Mouse (Mus musculus): ENCODE results near the gene Pde11a.

Pde11a gene

DNA sequence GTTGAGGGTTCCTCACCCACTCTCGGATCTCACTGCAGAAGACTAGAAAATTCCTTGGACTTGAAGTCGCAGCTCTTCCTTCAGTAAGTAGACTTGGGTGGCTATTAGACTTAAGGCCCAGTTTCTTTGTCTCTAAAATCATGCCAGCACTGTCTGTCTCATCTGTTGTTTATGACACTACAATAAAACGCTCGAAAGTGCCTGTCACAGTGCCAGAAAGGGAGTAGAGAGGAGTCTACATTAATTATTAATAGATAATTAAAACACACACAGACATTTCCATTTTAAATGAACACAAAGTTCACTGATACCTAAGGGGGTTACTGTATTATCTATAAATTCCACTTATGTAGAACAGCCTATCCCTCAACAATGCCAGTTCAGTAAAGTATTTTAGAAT lies 287.7 kb downstream of the Pde11a start:
- peak in 1 of 2 experiments; percentile 48 for DNase-seq

DNA sequence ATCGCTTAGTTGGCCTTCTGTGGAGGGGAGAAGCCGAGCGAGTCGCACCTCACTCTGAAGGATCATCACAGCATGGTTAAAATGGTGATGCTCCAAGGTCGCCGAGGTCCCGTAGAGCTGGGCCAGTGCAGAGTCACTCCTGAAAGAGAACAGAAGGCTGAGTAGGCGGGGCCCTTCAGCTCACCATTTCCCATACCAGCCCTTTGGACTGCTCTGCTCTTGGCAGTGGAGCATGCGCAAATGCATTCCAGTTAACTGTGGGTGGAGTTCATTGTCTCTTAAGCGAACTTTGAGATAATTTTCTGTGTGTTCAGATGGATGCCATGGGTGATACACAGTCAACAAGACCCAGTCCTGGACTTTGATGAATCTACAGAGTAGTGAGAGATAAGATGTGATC lies 288.5 kb downstream of the Pde11a start:
- DNase-seq, result peak in 1 of 2 experiments; percentile 59

DNA sequence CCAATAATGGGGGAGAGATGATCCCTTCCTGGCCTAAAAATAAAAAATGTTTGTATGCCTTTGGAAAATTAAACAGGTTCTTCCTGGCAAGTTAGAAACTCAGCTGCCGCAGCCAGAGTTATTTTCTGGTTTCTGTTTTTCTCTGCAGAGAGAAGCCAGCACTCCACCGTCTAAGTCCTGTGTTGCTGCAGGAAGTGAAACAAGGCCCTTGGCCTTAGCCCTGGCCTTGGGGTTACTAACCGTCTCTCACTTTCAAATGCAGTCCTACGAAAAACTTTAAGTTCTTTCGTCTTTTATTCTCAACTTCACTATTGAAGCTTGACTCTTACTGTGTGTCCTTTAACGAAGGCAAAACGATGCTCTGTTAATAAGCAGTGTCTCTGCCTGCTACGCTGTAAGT lies 289.0 kb downstream of the Pde11a start:
- no peak for DNase-seq

DNA sequence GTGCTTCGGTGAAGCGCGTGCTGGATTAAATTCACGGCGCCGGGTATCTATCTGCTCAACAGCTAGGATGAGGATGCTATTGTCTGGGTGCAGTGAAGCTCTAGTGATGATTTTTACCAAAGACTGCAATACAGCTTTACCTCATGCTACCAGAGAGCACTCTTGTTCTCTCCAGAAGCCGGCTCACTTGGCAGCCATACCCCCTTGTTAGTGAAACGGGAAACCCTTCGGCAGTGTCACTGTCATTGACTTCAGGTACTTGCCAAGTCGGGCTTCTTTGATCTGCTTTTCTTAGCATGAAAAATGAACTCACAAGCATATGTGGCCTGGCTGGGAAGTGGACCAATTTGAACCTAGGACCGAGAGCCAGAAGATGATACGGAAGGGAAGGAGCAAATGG lies 290.8 kb downstream of the Pde11a start:
- DNase-seq, result no peak

DNA sequence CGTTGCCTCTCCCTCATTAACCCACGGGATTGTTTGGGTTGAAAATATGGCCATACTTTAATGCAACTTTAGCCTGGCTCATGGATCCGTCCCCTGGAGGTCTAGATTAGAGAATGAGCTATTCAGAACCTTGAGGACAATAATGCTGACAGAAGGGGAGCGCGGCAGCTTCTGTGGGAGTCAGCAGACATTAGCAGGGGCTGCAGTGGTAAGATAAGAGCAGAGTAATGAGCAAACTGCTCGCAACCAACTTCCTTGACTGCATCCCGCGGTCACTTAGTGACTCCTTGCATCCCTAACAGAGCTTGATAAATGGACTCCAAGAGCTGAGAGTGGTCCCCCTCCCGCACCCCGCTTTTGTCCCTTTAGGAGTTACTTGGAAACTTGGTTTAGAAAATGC lies 296.4 kb downstream of the Pde11a start:
- DNase-seq, result no peak

DNA sequence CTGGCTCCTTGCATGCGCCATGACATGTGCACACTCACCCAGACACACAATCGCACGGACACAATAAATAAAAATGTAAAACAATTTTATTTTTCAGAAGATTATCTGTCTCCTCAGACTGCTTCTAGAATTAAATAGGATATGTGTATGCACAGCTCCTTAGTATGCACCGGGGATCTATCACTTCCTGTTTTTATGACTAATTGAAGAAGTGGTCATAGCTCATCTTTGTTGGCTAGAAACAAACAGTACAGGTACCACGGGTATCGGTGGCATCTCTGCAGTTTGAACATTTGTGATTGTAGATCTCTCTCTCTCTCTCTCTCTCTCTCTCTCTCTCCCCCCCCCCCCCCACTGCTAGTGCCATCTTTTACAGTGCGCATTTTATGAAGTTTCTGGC lies 298.5 kb downstream of the Pde11a start:
- DNase-seq, result no peak

DNA sequence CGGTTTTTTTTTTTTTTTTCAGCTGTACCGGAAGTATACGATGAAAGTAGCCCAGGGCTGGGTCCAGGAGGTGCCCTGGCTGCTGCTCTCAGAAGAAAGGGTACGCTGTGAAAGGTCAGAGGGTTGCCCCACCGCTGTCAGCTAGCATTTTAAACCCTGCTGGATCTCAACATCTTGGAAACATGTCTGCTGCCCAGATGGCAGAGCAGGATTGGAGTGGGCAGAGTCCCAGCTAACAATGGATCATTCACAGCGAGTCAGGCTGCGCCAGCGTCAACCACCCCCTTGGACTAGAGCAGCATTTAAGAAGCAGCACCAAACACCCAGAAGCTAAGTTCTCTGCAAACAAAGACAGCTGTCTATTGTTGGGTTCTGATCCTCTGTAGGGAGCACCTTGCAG lies 308.5 kb downstream of the Pde11a start:
- DNase-seq, result peak in 1 of 2 experiments; percentile 14

DNA sequence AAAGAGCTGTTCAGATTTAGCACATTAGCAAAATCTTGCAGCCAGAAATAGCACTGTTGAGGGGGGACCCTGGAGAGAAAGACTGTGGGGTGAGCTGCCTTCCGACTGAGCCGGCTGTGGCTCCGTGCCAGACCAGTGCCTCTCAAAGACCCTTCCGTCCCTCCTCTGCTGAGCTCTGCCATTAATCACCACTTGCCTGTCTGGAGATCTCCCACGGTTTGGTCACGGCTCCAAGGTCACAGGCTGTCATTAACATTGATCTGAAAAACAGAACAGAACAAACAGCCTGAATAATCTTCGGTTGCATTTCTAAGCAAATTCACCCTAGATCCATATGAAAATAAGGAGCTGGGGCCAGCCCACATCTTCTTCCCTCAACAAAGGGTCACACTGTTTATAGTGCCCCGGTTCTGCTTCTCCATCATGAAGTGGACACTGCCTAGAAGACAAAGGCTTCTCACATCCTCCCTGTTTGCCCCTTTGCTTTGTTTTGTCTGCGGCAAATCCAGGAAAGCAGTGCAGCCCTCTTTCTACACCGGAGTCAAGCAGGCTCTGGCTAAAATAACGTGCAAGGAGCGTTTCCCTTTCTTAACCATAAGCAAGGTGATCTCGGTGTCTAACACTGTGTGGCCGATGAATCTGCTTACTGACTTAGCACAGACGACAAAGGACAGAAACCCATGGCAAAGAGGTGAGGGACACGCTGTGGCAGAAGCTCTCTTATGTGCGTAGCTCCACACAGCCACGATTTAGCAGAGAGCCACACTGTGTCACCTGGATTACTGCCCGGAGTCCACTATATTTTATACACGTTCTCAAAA lies 309.3 kb downstream of the Pde11a start:
- DNase-seq, result peak; percentile 72 to 82

DNA sequence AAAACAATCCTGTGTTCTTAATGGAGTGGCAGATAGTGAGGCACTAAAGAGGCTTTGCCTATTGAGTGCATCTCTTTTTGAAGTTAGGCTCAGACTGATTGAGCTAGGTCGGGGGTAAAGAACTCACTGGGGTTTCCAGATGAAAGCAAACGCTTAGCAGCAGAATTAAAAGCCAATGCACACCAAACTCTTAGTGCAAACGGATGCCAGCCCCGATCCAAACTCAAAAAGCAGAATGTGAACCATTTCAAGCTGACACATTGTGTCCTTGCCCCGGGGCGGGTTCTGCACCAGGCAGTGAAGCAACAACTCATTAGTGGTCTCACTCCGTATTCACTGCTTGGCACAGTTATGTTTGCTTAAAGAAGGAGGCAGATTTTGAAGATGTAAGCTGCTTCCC lies 321.7 kb downstream of the Pde11a start:
- peak in 1 of 2 experiments; percentile 36 for DNase-seq

DNA sequence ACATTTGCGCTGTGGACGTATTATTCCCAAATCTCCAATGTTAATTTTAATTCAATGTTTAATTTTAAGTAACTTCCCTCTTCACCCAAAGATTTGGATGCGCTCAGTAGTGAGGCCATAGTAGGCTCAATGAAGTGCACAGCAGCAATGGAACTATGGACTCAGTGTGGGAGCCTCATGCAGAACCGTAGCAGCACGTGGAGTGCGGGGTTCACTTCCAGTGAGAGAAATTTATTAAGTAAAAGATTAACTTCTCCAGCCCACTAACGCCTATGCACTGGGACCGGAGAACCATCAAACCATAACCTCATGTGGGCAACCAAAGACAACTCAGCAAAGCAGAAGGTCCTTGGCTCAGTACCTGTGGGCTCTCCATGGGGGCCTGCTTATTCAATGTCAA lies 322.4 kb downstream of the Pde11a start:
- DNase-seq, result peak in 1 of 2 experiments; percentile 50

DNA sequence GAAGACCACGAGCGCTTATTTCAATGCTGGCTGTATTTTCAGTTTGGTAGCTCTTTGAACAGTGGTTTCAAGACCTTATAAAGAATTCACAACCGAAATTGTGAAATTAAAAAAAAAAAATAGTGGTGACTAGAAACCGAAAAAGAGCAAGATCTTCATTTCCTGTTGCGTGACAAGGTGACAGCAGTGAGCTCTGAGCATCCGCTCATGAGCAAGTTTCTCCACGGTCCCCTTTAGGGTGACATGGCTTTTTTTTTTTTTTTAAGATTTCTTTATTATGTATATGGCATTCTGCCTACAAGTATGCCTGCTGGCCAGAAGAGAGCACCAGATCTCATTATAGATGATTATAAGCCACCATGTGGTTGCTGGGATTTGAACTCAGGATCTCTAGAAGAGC lies 323.1 kb downstream of the Pde11a start:
- DNase-seq, result no peak

DNA sequence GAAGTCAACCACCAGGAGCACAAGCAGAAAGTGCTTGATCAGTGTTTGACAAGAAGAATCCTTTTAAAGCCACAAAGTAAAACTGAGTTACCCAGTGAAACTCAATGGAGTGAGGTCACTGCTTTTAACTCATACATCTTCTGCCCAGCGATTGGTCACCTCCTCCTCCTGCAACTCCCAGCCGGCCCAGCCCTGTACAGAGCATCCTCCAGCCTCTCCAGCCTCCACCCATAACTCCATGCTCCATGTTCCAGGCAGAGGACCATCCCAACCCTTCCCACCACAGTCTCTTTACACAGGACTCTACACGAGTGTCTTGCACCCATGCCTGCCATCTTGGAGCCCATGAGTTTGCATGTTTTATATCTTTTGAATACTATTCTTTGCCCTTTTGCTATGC lies 323.9 kb downstream of the Pde11a start:
- no peak for DNase-seq

DNA sequence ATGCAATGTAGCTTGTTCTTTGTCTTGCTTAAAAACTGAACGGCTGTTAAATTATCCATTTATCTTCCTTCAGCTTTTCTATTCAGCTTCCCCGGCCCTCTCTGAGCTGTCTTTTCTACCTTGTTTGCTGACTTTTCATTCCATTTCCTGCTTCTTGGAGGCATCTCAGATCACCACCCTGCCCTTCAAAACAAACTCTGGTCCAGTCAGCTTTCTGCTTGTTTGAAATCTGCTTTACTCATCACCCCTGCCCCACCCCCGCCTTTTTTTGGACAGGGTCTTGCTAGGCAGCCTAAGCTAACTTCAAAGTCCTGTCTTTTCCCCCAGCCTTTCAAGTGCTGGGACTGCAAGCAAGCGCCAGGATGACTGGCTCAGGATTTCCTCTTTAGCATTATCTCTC lies 332.4 kb downstream of the Pde11a start:
- DNase-seq, result no peak

DNA sequence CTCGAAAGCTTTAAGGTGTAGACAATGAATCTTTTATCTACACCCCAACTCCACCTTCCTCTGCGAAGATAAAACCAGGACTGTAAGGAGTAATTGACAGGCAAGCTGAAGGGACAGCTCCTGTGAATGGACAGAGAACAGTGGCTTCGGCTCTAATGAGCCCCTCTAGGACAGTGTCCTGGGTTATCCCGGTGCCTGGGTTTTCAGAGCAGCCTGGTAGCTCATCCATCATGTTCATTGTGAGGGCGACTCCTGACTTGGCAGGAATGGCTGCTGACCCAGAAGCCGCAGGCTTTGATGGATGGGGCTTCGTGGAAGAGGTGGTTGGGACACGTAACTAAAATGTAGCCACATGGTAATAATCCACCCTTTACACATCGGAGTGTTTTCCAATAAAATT lies 335.7 kb downstream of the Pde11a start:
- no peak for DNase-seq

DNA sequence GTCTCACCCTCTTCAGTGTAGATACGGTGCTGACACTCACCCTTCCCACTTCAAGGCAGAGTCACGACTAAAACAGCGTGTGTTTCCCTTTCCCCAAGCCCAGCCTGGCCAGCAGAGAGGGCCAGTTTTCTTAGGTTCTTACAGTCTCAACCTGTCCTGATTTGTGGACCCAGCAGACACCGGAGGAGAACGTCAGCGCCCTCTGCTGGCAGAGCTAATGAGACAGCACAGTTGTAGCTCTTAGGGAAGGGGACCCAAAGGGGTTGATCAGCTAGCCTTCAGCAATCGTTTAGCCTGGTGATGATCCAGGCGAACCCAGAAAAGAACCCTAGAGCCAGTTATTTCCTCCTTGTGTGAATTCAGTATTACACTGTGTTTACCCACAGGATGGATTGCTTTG lies 337.2 kb downstream of the Pde11a start:
- DNase-seq, result peak; percentile 84 to 85

DNA sequence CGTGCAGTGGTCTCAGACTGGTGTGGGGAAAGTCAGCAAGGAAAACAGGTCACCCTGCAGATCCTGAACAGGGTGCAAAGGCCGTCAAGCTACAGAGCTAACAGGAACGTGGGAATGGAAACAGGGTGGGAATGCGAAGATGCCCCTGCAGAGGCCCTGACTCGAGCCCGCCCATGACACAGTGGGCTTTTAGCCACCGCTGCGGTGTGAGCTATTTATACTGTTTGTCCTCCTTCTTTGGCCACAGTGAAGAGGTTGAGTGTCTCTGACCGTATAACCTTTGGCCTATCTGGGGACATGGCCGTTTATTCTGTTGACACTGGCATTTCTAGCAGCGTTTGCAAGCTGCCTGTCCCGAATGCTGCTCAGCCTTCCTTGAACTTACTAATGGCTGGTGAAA lies 338.9 kb downstream of the Pde11a start:
- DNase-seq, result peak in 1 of 2 experiments; percentile 45

DNA sequence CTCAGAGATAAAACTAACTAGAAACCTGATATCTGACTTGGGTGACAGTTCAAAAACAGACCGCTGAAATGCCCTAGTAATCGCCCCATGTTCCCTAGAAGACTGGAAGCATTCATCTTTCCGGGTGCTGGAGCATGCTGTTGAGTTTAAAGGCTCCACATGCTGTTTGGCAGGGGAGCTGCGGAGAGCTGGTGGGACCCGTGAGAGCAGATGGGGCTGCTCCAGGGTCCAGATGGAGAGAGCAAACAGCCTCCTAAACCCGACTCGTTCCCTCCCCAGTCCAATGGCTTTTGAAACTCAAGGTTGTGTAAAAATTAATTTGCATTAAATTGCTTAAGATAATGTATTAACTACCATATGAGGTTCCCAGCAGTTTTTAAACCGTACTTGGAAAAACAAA lies 339.9 kb downstream of the Pde11a start:
- DNase-seq, result peak; percentile 35 to 54

DNA sequence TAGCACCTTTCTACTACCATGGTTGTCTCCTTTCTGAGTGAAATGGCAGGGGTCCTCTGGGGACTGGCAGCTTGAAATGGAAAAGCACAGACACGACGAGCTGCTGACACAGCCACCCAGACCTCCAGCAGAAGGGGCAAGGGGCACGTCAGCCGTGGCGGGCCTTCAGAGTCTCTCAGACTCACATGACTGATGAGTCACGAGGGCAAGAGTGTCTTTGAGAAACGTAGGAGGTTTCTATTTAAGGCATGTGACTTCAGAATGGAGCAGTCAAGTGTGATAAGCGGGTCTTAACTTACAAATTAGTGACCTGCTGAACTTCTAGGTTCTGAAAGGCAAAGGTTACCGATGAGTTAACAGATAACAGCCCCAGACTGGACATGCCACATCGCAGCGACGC lies 340.8 kb downstream of the Pde11a start:
- DNase-seq, result peak; percentile 33 to 57

DNA sequence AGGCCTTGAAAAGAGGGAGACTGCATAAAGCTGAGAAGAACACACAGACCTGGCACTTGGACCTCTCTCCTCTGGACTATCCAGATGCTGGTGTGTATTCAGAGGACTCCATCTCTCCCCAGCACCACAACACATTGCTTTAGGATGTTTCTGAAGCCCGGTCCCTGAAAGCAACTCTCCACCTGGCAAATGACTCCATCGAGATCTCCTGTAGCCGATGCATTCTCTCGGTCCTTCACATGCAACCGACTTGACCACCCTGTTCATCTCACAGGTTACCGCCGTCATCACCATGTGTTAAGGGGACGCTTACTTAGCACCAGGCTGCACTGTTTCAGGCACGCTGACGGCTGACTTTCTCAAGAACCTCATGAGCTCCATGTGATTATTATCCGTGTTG lies 343.7 kb downstream of the Pde11a start:
- DNase-seq, result no peak

DNA sequence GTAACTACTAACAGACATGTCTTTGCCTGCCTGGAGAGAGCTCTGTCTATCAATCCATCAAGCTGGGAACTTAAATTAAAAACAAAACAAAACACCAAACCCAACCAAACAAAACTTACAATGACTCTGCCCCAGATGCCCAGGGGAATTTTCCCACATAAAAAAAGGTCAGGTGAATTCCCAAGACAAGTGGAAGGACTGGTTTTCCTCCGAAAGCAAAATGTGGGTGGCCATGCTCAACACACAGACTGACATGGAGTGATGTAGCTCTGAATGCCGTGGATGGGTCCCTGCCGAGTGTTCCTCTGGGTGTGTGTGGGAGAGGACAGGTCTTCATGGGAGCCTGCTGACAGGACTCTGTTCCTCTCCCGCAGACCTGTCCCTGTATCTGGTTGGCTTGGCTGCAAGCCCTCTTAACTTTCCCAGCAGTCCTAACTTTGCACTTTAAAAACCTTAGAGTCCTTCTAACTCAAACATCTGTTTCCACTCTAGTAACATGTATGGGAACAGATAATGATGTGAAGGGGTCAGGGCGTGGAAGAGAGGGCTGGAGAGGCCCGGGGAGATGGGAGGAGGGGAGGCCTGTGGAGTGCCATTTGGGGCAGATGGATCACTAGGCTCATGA lies 346.9 kb downstream of the Pde11a start:
- DNase-seq, result no peak

DNA sequence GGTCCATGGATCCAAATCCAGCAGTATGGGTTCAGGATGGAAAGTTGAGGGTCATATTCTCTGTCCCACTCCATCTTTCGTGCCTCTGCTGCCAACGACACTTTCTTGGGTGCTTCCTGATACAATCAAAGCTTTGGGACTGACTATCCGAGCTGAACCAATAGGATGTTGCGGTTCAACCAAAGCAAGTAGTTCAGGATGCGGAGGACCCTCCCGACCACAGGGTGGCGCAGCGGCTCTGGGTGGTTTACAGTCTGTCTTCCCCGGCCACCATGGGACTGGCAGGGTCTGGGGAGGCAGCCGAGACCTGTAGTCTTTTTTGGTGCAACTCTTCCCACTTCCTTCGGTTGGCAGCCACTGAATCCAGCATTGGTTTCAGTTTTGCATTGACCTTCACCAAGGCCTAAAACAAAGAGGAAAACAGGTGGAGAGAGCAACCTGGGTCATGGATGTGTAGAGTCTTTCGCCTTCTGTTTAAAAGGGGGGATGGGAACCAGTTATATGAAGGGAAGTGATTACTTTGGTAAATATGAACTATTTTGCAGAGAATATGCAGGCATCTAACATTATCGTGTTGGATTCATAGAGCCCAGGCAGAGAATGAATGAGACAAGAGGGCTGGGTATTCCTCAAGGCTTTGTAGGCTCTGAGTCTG lies 347.6 kb downstream of the Pde11a start:
- peak; percentile 81 to 86 for DNase-seq

DNA sequence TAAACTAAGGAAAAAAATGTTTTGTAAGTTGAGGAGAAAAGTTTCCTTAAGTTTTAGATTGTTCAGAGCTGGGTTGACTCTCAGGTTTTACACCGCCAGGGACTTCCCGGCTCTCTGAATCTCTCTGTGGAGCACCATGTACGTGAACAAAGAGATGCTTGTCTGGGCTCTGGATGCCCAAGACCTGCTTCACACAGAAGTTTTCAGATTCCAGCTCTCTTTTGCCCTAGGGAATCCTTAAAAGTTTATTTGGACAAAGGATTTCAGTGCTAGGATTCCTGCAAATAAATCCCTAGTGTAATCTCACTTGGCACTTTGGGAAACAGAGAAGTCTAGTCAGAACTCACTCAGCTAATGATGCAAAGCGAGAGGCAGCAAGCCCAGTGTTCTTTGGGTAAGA lies 348.9 kb downstream of the Pde11a start:
- DNase-seq, result no peak

DNA sequence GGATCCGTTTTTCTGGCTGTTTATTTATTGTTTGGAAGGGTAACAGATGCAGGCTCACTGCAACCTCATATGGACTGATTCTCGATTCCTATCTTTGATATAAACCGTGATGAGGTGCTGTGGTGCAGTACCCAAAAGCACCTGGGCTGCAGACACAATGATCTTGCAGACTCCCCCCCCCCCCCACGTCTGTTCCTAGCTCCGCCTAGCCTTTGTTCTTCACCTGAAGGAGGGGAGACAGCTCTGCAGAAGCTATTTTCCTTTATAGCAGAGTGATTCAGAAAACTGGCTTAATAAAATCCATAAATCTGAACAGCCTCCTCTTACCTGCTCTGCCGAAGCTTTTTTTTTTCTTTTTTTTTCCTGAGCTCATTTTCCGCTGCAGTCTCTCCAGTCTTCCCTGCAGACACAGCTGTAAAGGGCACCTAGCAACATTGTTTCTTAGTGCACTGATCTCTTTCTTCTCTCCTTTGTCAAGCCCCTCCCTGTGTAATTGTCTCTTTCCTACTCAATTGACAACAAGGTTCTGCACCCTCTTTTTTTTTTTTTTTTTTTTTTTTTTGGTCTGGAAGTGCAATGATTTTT lies 349.7 kb downstream of the Pde11a start:
- DNase-seq, result no peak

DNA sequence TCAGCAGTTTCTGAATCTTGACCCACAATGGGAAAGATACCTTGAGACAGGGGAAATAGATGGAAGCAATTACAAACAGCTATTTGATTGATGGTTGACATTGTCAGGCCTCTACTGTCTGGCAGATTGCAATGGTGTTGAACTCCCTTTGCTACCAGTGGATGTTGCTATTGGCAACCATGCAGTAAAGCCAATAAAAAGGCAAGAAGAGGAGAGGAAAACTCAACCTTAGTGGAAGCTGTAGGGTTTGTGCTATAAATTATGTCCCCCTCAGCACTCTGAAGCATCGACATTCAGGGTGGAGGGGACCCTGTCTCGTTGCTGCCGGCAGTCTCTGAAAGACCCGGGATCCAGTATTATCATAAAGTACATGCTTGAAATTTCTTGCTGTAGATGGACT lies 350.2 kb downstream of the Pde11a start:
- no peak for DNase-seq
